Mouse (Mus musculus) liver, embryonic 15.5 days (tissue): ENCODE data around the gene Itpr2. TPM values are rescaled to one million over a fixed set of nuclear protein-coding genes. Genes with fewer than 3 reads are reported as not detected.

Experiments used
- ATAC-seq: fragments of 200-750 bp; cut with Nextera tagmentation; 2 replicates; pipeline ENCODE4 v1.8.0; 2017; ENCODE audit warnings: moderate number of reproducible peaks, mild to moderate bottlenecking, moderate library complexity; ENCODE audit not compliant: insufficient read depth
- H3K27ac ChIP-seq: fragments of 300-500 bp; sonication (generic); replicated peaks from 2 replicates; pipeline ENCODE4 v1.5.1; 2015; ENCODE audit warnings: mild to moderate bottlenecking, inconsistent platforms
- H3K27me3 ChIP-seq: fragments of 300-500 bp; sonication (generic); 2 replicates; pipeline ENCODE4 v1.6.1; 2015; ENCODE audit warnings: mild to moderate bottlenecking, inconsistent platforms
- H3K36me3 ChIP-seq: fragments of 300-500 bp; sonication (generic); replicated peaks from 2 replicates; pipeline ENCODE4 v1.6.1; 2015; ENCODE audit warnings: moderate library complexity, mild to moderate bottlenecking, inconsistent platforms
- H3K4me1 ChIP-seq: fragments of 300-500 bp; sonication (generic); replicated peaks from 2 replicates; pipeline ENCODE4 v1.6.1; 2015; ENCODE audit warnings: inconsistent platforms
- H3K4me2 ChIP-seq: fragments of 300-500 bp; sonication (generic); 2 replicates; pipeline ENCODE4 v1.6.1; 2015; ENCODE audit warnings: moderate library complexity, mild to moderate bottlenecking, inconsistent platforms
- H3K4me3 ChIP-seq: fragments of 300-500 bp; sonication (generic); replicated peaks from 2 replicates; pipeline ENCODE4 v1.5.1; 2015; ENCODE audit warnings: mild to moderate bottlenecking, inconsistent platforms
- H3K9ac ChIP-seq: fragments of 300-500 bp; sonication (generic); 2 replicates; pipeline ENCODE4 v1.6.1; 2015; ENCODE audit warnings: moderate library complexity, mild to moderate bottlenecking, inconsistent platforms
- H3K9me3 ChIP-seq: fragments of 300-500 bp; sonication (generic); replicated peaks from 2 replicates; pipeline ENCODE4 v1.6.1; 2016; ENCODE audit warnings: inconsistent platforms
- WGBS: fragments of 180-500 bp; shearing (Covaris S2); methylation state at CpG from one replicate; pipeline ENCODE4 v1.1.7; 2015; ENCODE audit warnings: mixed read lengths; ENCODE audit not compliant: insufficient replicate concordance; 5-methylcytosine and 5-hydroxymethylcytosine counted together
- polyA plus RNA-seq: library from polyadenylated mRNA; unstranded; fragments of >200 nt; fragmentation: Nextera tagmentation; extraction: Ambion mirVana; gene quantifications from 2 replicates; pipeline ENCODE4 v1.2.1, GENCODE M21; 2015

Itpr2 gene
- polyA plus RNA-seq, 1 experiment from 2014 or later, result 4.2 TPM

DNA sequence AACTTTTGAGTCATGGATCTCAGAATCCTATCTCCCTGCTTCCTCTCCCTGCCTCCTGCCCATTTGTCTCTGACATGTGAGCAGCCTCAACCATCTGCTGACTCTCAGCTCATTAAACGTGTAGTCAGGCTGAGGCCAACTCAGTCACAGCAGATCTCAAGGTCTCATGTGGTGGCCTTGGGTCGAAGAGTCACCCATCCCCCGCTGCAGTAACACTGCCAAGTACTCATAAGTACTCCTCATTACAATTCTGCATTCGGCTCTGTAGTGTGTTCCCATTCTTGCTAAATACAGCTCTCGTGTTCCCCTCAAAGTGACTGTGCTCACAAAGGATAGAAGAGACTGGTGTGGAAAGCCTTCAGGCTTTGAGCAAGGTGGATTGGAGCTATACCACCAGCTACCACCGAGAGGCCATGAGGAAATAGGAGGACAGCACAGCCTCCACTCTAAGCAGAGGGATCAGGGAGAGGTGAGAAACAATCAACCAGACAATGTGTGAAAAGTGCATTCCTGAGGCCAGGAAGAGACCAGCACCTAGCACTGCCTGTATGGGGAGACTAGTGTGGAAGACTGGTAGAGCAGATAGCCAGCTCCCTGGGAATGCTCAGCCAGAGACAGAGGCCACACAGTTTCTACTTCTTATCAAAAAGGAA lies 170.9 kb downstream of the Itpr2 start:
- Histone ChIP-seq H3K9me3 (no peaks in the 10 kb centered on the region), H3K4me3 (no peak overlapping the region), H3K27me3 (no peaks in the 10 kb centered on the region), H3K27ac (no peak overlapping the region), H3K36me3 (peaks cover 3% of the 10 kb centered on the region; the same call in 1 of the 2 replicates), H3K4me1 (no peaks in the 10 kb centered on the region), H3K4me2 (no peak overlapping the region), H3K9ac (no peak overlapping the region)
- ATAC-seq, result no peak
- 40% methylated on average over 6 of the region's 6 CpGs for WGBS

DNA sequence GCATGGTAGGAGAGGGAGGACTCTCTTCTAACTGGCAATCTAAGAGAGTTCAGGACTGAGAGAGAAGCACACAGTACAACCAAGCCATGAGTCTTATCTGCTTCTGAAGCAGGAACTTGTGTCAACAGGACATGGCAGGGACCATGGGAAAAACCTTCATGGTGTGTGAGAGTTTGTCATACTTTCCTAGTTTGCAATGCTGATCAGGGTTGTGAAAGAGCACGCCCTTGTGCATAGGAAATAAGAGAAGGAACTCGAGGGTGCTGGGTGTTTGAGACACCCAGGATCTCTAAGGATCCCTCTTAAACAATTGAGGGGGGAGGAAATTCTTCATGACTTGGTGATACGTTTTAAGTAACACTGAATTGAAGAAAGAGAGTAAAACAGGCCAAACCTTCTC lies 172.9 kb downstream of the Itpr2 start:
- H3K4me2 ChIP-seq, result no peak overlapping the region
- peaks cover 3% of the 10 kb centered on the region; the same call in 1 of the 2 replicates for H3K36me3 ChIP-seq
- 67% methylated on average over 3 of the region's 3 CpGs for WGBS
- no peaks in the 10 kb centered on the region for H3K27me3 ChIP-seq
- ATAC-seq, result no peak
- no peak overlapping the region for H3K9ac ChIP-seq
- no peak overlapping the region for H3K27ac ChIP-seq
- no peak overlapping the region for H3K4me3 ChIP-seq
- H3K9me3 ChIP-seq, result no peaks in the 10 kb centered on the region
- H3K4me1 ChIP-seq, result no peaks in the 10 kb centered on the region

DNA sequence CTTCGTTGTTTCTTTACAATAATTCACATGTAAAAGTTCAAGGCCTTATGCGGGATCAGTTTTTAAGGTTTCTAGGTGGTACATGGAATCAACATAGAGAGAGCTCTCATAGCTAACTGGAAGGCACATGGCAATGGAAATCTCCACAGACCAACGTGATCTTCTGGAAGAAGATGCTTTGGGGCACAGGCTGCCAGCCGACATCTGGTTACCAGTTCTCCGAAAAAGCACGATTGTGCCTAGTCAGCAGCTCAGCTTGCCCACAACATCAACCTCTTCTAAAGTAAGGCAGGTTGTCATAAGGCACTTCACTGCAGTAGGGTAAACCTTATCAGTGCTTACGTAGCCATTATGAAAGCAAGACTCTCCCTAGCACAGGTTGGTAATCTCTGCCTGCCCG lies 175.4 kb downstream of the Itpr2 start:
- Histone ChIP-seq H3K4me1 (no peaks in the 10 kb centered on the region), H3K4me3 (no peak overlapping the region), H3K4me2 (no peak overlapping the region), H3K9ac (no peak overlapping the region), H3K27ac (no peak overlapping the region), H3K27me3 (no peaks in the 10 kb centered on the region), H3K9me3 (no peaks in the 10 kb centered on the region), H3K36me3 (peaks cover 3% of the 10 kb centered on the region; the same call in 1 of the 2 replicates)
- ATAC-seq, result no peak
- WGBS, result 78% methylated on average over 8 of the region's 8 CpGs

DNA sequence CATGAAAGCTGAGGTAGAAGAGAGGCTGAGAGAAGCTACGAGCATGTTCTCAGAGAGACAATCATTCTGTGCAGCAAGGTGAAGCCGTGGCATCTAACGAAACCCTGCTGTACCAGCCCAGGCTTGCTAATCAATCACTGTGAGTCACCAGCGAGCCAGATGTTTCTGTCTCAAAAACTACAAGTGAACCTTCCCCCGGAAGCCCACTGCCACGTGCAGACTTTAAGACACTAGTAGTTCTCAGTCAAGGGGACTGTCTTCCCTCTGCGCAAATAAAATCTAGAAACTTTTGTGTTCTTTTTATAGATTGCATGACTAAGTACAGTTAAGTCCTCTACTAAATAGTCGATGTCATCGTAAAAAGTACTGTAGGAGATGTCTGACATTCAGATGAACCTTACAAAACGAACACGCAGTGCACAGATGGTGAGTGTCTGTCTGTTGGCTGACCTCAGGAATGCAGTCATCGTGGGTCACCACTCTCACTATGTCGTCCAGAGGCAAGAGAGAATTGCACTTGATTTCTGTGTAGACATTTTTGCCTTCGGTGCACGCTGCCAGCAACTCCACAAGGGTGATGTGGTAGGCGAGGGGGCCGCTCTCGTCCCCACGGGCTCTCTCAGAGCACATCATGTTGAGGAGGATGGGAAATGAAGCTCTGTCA lies 177.3 kb downstream of the Itpr2 start:
- WGBS, result 69% methylated on average over 19 of the region's 19 CpGs
- H3K4me1 ChIP-seq, result no peaks in the 10 kb centered on the region
- no peaks in the 10 kb centered on the region for H3K27me3 ChIP-seq
- ATAC-seq, result no peak
- no peaks in the 10 kb centered on the region for H3K9me3 ChIP-seq
- H3K9ac ChIP-seq, result no peak overlapping the region
- H3K4me3 ChIP-seq, result no peak overlapping the region
- H3K4me2 ChIP-seq, result no peak overlapping the region
- peaks cover 3% of the 10 kb centered on the region; the same call in 1 of the 2 replicates for H3K36me3 ChIP-seq
- no peak overlapping the region for H3K27ac ChIP-seq

DNA sequence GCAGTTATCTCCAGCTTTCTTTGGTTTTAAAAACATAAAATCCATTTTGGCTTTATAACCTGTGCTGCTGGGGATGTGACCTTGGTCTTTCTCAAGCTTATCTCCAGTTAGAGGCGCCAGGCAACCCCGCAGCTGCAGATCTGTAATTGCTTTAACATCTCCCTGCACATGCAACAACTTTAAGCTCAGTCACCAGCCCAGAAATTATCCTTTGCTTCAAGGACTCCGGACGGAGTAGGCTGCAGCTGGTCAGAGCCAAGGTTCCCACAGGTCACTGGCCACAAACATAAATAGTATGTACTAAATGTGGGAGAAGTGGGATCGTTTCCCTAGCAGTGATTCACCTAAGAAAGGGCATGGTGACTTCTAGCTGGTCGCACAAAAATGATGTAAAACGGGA lies 179.5 kb downstream of the Itpr2 start:
- no peaks in the 10 kb centered on the region for H3K9me3 ChIP-seq

DNA sequence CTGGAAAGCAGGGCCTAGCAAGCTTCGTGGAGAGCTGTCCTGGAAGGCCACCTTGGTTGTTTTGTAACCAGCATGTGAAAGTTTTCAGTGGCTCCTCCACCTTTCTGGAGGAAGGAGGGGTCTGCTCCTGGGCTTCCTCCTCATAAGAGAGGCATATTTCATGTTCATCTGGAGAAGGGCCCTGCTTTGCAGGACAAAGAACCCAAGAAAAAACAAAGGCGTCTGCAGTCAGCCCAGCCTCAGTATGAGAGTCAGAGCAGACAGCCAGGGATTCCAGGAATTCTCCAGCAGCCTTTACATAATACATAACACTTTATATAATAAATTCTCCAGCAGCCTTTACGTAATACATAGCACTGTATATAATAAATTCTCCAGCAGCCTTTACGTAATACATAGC lies 180.1 kb downstream of the Itpr2 start:
- 63% methylated on average over 4 of the region's 4 CpGs for WGBS
- no peak overlapping the region for H3K4me3 ChIP-seq
- no peak overlapping the region for H3K9ac ChIP-seq
- H3K27me3 ChIP-seq, result no peaks in the 10 kb centered on the region
- no peaks in the 10 kb centered on the region for H3K4me1 ChIP-seq
- ATAC-seq, result no peak
- no peak overlapping the region for H3K4me2 ChIP-seq
- H3K9me3 ChIP-seq, result no peaks in the 10 kb centered on the region
- no peaks in the 10 kb centered on the region for H3K36me3 ChIP-seq
- no peak overlapping the region for H3K27ac ChIP-seq

More for the DNA sequence above, 179.5 kb downstream of the Itpr2 start:
- H3K36me3 ChIP-seq, result no peaks in the 10 kb centered on the region; the same call in 1 of the 2 replicates
- WGBS, result 70% methylated on average over 7 of the region's 7 CpGs
- H3K4me1 ChIP-seq, result no peaks in the 10 kb centered on the region
- H3K4me3 ChIP-seq, result no peak overlapping the region
- H3K27ac ChIP-seq, result no peak overlapping the region
- no peak for ATAC-seq
- H3K9ac ChIP-seq, result no peak overlapping the region
- no peak overlapping the region for H3K4me2 ChIP-seq
- H3K27me3 ChIP-seq, result no peaks in the 10 kb centered on the region

DNA sequence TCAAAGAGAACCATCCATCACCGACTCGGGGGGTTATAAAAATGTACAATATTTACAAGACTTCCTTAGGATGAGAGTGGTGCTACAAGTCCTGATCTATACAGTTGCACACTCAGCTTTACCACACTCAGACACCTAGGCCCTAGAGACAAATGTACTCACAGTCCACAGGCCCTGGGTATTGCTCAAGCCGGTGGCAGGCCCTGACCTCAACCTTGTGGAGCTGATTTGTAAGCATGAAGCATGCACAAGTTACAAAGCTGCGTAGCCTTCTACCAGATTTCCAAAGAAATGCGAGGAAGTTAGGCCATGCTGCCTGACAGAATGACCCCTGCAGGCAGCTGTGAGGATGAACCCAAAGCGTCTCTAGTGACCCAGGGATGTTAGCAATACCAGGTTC lies 185.6 kb downstream of the Itpr2 start:
- no peak overlapping the region for H3K4me3 ChIP-seq
- WGBS, result 71% methylated on average over 6 of the region's 6 CpGs
- no peak for ATAC-seq
- no peak overlapping the region for H3K9ac ChIP-seq
- H3K27ac ChIP-seq, result no peak overlapping the region
- H3K4me2 ChIP-seq, result no peak overlapping the region
- no peaks in the 10 kb centered on the region for H3K4me1 ChIP-seq
- no peaks in the 10 kb centered on the region for H3K27me3 ChIP-seq
- H3K36me3 ChIP-seq, result 0 out of 2 replicates have a peak, but pooled peaks cover 3% of the 10 kb centered on the region
- no peaks in the 10 kb centered on the region for H3K9me3 ChIP-seq

DNA sequence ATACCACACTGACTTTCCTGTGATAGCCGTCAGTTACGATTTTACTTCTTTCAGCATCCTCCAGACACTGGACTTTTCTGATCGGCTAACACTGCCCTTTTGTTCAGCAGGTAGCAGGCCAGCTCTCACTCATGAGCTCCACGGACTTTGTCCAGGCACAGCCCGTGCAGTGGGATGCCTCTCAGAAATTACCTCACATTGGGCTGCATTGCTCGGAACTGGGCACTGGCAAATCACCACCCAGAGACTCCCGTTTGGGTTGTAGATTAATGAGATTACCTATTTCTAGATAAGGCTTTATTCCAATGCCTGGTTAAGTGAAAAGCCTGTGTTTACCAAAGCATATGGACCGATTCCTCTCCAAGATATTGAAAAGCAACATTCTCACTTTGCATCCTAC lies 186.9 kb downstream of the Itpr2 start:
- WGBS, result 69% methylated on average over 8 of the region's 8 CpGs
- 0 out of 2 replicates have a peak, but pooled peaks cover 3% of the 10 kb centered on the region for H3K36me3 ChIP-seq
- H3K4me3 ChIP-seq, result no peak overlapping the region
- H3K9me3 ChIP-seq, result no peaks in the 10 kb centered on the region
- H3K4me1 ChIP-seq, result no peaks in the 10 kb centered on the region
- no peak for ATAC-seq
- H3K27ac ChIP-seq, result no peak overlapping the region
- no peaks in the 10 kb centered on the region for H3K27me3 ChIP-seq
- no peak overlapping the region for H3K4me2 ChIP-seq
- no peak overlapping the region for H3K9ac ChIP-seq

DNA sequence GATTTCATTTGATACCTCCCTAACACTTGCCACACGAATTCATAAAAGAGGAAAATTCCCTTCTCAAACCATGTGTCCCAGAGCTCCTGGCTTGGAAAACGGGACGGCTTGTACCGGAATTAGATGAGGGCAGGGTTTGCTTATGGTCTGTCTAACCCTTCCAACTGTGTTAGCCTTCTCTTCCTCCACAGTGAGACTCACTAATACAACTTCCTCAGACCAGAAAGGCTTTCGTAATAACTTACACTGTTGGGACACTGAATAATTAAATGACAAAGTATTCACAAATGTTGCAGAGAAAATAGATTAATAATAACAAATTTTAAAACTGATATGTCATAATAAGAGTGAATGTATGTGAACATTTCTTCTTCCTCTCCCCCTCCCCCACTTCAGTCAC lies 187.7 kb downstream of the Itpr2 start:
- H3K9me3 ChIP-seq, result no peaks in the 10 kb centered on the region
- 0 out of 2 replicates have a peak, but pooled peaks cover 3% of the 10 kb centered on the region for H3K36me3 ChIP-seq
- H3K27ac ChIP-seq, result no peak overlapping the region
- H3K4me2 ChIP-seq, result no peak overlapping the region
- no peak overlapping the region for H3K4me3 ChIP-seq
- no peak for ATAC-seq
- no peaks in the 10 kb centered on the region for H3K4me1 ChIP-seq
- H3K9ac ChIP-seq, result no peak overlapping the region
- 72% methylated on average over 5 of the region's 5 CpGs for WGBS
- no peaks in the 10 kb centered on the region for H3K27me3 ChIP-seq

DNA sequence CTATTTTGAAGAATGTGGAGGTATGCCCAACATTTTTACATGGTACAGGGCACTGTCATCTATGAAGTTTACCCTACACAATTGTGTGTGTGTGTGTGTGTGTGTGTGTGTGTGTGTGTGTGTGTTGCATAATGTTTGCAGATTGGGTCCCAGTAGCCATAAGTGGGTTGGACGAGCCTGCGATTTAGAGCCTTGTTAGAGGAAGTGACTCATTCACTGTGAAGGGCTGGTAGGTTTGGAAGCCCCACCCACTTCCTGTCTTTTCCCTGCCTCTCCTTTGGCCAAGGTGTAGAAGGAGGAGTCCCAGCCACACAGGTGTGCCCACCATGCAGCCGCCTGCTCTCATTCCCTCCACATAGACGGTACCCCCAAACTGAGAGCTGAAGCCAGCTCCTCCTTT lies 188.6 kb downstream of the Itpr2 start:
- Histone ChIP-seq H3K36me3 (0 out of 2 replicates have a peak, but pooled peaks cover 3% of the 10 kb centered on the region), H3K4me1 (no peaks in the 10 kb centered on the region), H3K9ac (no peak overlapping the region), H3K9me3 (no peaks in the 10 kb centered on the region), H3K4me2 (no peak overlapping the region), H3K27me3 (no peaks in the 10 kb centered on the region), H3K4me3 (no peak overlapping the region), H3K27ac (no peak overlapping the region)
- no peak for ATAC-seq
- WGBS, result 51% methylated on average over 4 of the region's 4 CpGs

DNA sequence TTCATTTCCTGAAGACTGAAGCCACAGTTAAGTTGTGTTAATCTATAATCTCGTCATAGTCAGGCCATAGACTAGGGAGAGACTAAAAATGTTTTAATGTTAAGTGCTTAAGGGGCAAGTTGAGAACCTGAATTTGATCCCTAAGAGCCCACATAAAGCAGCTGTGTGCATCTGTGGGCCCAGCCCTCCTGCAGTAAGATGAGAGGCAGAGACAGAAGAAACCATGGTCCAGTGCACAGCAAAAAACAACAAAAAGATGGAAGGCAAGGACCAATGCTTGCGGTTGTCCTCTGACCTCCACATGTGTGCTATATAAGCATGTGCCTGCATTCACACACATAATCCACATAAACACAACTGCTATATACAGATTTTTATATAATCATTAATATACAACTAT lies 191.8 kb downstream of the Itpr2 start:
- Histone ChIP-seq H3K27me3 (no peaks in the 10 kb centered on the region), H3K4me1 (no peaks in the 10 kb centered on the region), H3K9ac (no peak overlapping the region), H3K9me3 (no peaks in the 10 kb centered on the region), H3K36me3 (no peaks in the 10 kb centered on the region), H3K27ac (no peak overlapping the region), H3K4me3 (no peak overlapping the region), H3K4me2 (no peak overlapping the region)
- 54% methylated on average over 2 of the region's 2 CpGs for WGBS
- no peak for ATAC-seq
